Mouse (Mus musculus): ENCODE measurements around the gene Prkaa2. TPM values are rescaled to one million over a fixed set of nuclear protein-coding genes. Genes with fewer than 3 reads are reported as not detected.

The Prkaa2 gene
- total and polyA plus RNA-seq, 3 experiments, result not detected

DNA sequence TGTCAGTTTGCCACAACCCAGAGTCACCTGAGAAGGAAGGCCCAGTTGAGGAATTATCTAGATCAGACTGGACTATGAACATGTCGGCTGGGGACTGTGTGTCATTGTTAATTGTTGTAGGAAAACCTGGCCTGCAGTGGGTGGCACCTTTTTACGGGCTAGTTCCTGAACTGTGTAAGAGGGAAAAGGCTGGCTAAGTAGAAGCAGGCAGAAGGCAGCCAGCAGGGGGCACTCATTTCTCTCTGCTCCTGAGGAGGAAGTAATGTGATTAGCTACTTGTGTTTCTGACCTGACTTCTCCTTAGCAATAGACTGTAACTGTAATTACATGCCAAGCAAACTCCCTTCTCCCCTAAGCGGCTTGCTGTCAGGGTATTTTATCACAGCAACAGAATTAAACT is 38.7 kb downstream of the Prkaa2 start:
- no peak overlapping the region for H3K27ac ChIP-seq (ENCODE audit: control insufficient read depth, low read depth, low read length)
- H3K36me3 ChIP-seq (ENCODE audit: control insufficient read depth in 1 of 2, insufficient read depth in 2 of 2, low read length in 2 of 2), result no peaks in the 10 kb centered on the region
- H3K9ac ChIP-seq (ENCODE audit: control insufficient read depth, low read depth, low read length, poor library complexity, severe bottlenecking), result no peak overlapping the region
- no peak overlapping the region for H3K4me3 ChIP-seq (ENCODE audit: control insufficient read depth in 1 of 2, insufficient read depth in 1 of 2, low read depth in 2 of 2, low read length in 2 of 2)
- TF ChIP-seq CHD2 (IDR thresholded peaks at IDR 0.05; ENCODE audit: low read length) (no peak), TBP (IDR thresholded peaks at IDR 0.05; ENCODE audit: low read depth, low read length) (no peak), CTCF (IDR thresholded peaks at IDR 0.05 in 2 of 3, conservative IDR thresholded peaks at IDR 0.05 in 1 of 3; ENCODE audit: control insufficient read depth in 1 of 3, insufficient read depth in 1 of 3, low read depth in 2 of 3, low read length in 3 of 3, poor library complexity in 1 of 3, severe bottlenecking in 1 of 3) (peak; percentile 53 to 71 (median 67)), ZNF384 (IDR thresholded peaks at IDR 0.05; ENCODE audit: low read depth, low read length) (no peak), MEF2A (IDR thresholded peaks at IDR 0.05; ENCODE audit: extremely low read depth, insufficient replicate concordance, low read depth, low read length, poor library complexity, severe bottlenecking) (no peak), POLR2A (IDR thresholded peaks at IDR 0.05; ENCODE audit: control insufficient read depth in 1 of 2, insufficient read depth in 1 of 2, low read depth in 1 of 2, low read length in 2 of 2, poor library complexity in 1 of 2) (no peak), ZC3H11A (IDR thresholded peaks at IDR 0.05; ENCODE audit: low read depth, low read length) (peak; percentile 28; the same call in 1 of the 2 replicates), GABPA (IDR thresholded peaks at IDR 0.05; ENCODE audit: low read depth, low read length) (no peak), RAD21 (IDR thresholded peaks at IDR 0.05; ENCODE audit: low read depth, low read length) (peak; percentile 62), ELF1 (IDR thresholded peaks at IDR 0.05; ENCODE audit: low read depth, low read length) (peak; percentile 37; the same call in 1 of the 2 replicates), SMC3 (IDR thresholded peaks at IDR 0.05; ENCODE audit: low read depth, low read length) (peak; percentile 72), EP300 (IDR thresholded peaks at IDR 0.05; ENCODE audit: low read depth in 1 of 2, low read length in 2 of 2) (no peak), BHLHE40 (IDR thresholded peaks at IDR 0.05; ENCODE audit: borderline replicate concordance, low read depth, low read length) (no peak), CHD1 (IDR thresholded peaks at IDR 0.05; ENCODE audit: low read depth, low read length) (no peak), NRF1 (IDR thresholded peaks at IDR 0.05; ENCODE audit: insufficient read depth, low read depth, low read length, poor library complexity, severe bottlenecking) (no peak), ZMIZ1 (IDR thresholded peaks at IDR 0.05; ENCODE audit: low read depth, low read length) (no peak)
- no peaks in the 10 kb centered on the region for H3K4me1 ChIP-seq (ENCODE audit: control insufficient read depth in 1 of 2, insufficient read depth in 2 of 2, low read length in 2 of 2)
- no peaks in the 10 kb centered on the region for H3K79me2 ChIP-seq (ENCODE audit: control insufficient read depth, insufficient read depth, low read length, poor library complexity)
- no peaks in the 10 kb centered on the region for H3K27me3 ChIP-seq (ENCODE audit: control insufficient read depth in 1 of 2, insufficient read depth in 2 of 2, low read length in 2 of 2)
- no peaks in the 10 kb centered on the region for H3K9me3 ChIP-seq (replicated peaks; ENCODE audit: insufficient read depth, low read length)
- peak; percentile 78 for DNase-seq (ENCODE audit: low read depth, low spot score)

DNA sequence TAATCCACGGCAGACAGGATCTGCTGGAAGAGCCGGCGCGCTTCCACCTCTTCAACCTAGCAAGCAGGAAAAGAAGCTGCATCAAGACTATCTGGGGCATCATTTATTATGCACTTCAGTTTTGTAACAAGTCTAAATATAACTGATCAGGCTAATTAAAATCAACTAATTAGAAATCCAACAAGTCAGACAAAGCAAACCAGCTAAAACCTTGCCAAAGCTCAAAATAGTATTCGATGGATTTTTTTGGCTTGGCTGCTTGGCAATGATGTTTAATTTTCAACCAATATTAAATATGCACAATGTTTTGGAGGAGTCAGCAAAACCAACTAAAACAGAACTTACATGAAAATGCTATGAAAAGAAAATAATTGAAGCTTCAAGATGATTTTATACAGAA is 58.4 kb downstream of the Prkaa2 start:
- Histone ChIP-seq H3K4me3 (ENCODE audit: control insufficient read depth in 1 of 2, insufficient read depth in 1 of 2, low read depth in 2 of 2, low read length in 2 of 2) (no peak overlapping the region), H3K9ac (ENCODE audit: control insufficient read depth, low read depth, low read length, poor library complexity, severe bottlenecking) (no peak overlapping the region), H3K36me3 (ENCODE audit: control insufficient read depth in 1 of 2, insufficient read depth in 2 of 2, low read length in 2 of 2) (no peaks in the 10 kb centered on the region), H3K79me2 (ENCODE audit: control insufficient read depth, insufficient read depth, low read length, poor library complexity) (no peaks in the 10 kb centered on the region), H3K9me3 (replicated peaks; ENCODE audit: insufficient read depth, low read length) (no peaks in the 10 kb centered on the region), H3K27me3 (ENCODE audit: control insufficient read depth in 1 of 2, insufficient read depth in 2 of 2, low read length in 2 of 2) (no peaks in the 10 kb centered on the region), H3K4me1 (ENCODE audit: control insufficient read depth in 1 of 2, insufficient read depth in 2 of 2, low read length in 2 of 2) (no peaks in the 10 kb centered on the region), H3K27ac (ENCODE audit: control insufficient read depth, low read depth, low read length) (no peak overlapping the region)
- no peak for TF ChIP-seq ELF1 (IDR thresholded peaks at IDR 0.05; ENCODE audit: low read depth, low read length)
- TF ChIP-seq ZMIZ1 (IDR thresholded peaks at IDR 0.05; ENCODE audit: low read depth, low read length), result no peak
- TF ChIP-seq E2F4 (IDR thresholded peaks at IDR 0.05; ENCODE audit: borderline replicate concordance, low read depth, low read length), result no peak
- TF ChIP-seq POLR2A (IDR thresholded peaks at IDR 0.05; ENCODE audit: control insufficient read depth in 1 of 2, insufficient read depth in 1 of 2, low read depth in 1 of 2, low read length in 2 of 2, poor library complexity in 1 of 2), result no peak
- TF ChIP-seq SMC3 (IDR thresholded peaks at IDR 0.05; ENCODE audit: low read depth, low read length), result no peak
- no peak for TF ChIP-seq MAFK (IDR thresholded peaks at IDR 0.05; ENCODE audit: borderline replicate concordance, low read depth, low read length)
- TF ChIP-seq MAX (IDR thresholded peaks at IDR 0.05; ENCODE audit: low read length), result no peak
- TF ChIP-seq MYB (IDR thresholded peaks at IDR 0.05; ENCODE audit: low read depth, low read length), result no peak
- TF ChIP-seq POLR2AphosphoS5 (IDR thresholded peaks at IDR 0.05; ENCODE audit: borderline replicate concordance, low read depth, low read length), result no peak
- TF ChIP-seq KAT2A (conservative IDR thresholded peaks at IDR 0.05; ENCODE audit: low read depth, low read length), result no peak
- no peak for TF ChIP-seq TBP (IDR thresholded peaks at IDR 0.05; ENCODE audit: low read depth, low read length)
- TF ChIP-seq JUND (IDR thresholded peaks at IDR 0.05; ENCODE audit: low read depth, low read length), result no peak
- no peak for TF ChIP-seq MYC (IDR thresholded peaks at IDR 0.05; ENCODE audit: low read depth, low read length)
- TF ChIP-seq MEF2A (IDR thresholded peaks at IDR 0.05; ENCODE audit: extremely low read depth, insufficient replicate concordance, low read depth, low read length, poor library complexity, severe bottlenecking), result no peak
- TF ChIP-seq NELFE (IDR thresholded peaks at IDR 0.05; ENCODE audit: low read depth, low read length), result no peak
- TF ChIP-seq BHLHE40 (IDR thresholded peaks at IDR 0.05; ENCODE audit: borderline replicate concordance, low read depth, low read length), result no peak
- TF ChIP-seq ZNF384 (IDR thresholded peaks at IDR 0.05; ENCODE audit: low read depth, low read length), result no peak
- no peak for DNase-seq (ENCODE audit: low read depth, low spot score)
